Mouse (Mus musculus) right cerebral cortex, postnatal 36 days (tissue): ENCODE measurements around the gene Wfdc18.

Experiments
- DNase-seq, 2 experiments: peaks; one replicate each; pipeline ENCODE4 v3.0.0; 2022; ENCODE audit warnings: low spot score in 2 of 2, mixed read lengths in 1 of 2

Gene Wfdc18

DNA sequence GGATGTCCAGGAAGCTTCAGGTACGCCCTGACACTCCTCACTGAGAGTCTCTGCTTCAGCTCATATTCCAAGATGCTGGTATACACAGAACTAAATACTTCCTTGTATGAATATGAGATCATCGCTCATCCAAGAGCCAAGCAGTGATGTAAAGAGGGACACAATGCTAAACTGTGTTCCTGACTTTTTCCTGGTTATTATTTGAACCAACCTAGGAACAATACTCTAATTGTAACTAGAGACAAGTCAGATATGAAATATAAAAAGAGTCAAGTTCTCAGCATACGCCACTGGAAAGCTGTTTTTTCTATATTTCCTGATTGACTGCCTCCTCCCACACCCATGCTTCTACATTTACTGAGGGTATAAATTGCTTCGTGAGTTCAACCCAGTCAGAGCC is at the start of gene Wfdc18:
Gene Wfdc18 (plus strand): TSS at position 301 of the 400 bp plus-strand sequence.
- no peak for DNase-seq

DNA sequence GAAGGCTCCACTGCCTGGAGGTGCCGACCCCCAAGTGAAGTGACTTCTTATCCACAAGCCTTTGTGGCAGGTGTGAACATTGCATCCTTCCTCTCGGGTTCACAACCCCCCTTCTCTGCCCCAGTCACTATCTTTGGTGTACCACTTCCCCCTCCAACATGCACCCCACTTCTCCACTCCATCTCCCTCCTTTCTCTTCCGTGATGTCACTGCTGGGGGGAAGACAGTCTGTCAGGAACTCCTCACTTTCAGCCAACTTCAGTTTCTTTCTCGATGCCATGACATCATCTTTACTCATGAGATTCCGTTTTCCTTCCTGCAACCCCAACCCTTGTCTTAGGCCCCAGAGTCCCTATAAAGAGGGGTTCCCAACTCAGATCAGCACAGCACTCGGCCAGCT is 46.6 kb upstream of the Wfdc18 start, which contains the start of gene Ccl4:
Gene Ccl4 (plus strand): TSS at position 381 of the 400 bp plus-strand sequence.
- no peak for DNase-seq

DNA sequence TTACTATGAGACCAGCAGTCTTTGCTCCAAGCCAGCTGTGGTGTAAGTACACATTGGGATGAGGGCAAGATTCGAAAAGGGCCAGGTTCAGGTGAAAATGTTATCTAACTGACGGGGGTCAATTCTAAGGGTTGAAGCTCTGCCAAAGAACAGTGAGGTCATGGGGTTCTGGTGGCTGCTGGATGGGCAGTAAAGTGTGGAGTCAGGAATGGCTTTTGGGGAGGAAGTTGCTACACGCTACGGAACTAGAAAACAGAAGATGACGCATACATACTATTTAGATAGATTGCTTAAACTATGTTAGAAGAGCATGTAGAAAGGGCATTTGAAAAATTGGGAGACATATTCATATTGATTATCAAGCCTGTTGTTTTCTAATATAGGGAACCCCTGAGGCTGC is 45.3 kb upstream of the Wfdc18 start:
- no peak for DNase-seq

DNA sequence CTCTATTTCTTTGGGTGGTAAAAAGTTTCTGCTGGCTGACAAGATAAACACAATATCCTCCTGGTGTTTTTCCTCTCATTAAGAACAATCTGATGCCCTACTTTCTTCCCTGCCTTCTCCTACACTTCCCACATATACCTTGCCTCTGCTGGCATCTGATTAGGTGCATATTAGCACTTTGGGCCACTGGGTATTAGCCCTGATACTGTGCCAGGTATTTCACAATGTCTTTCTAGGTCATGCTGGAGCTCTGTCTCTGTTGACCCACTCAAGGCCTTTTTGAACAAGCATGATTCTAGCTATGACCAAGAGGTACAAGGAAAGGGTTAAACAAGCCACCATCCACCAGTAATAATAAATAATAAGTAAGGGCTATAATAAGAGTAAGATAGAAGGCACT is 37.1 kb upstream of the Wfdc18 start:
- DNase-seq = no peak

DNA sequence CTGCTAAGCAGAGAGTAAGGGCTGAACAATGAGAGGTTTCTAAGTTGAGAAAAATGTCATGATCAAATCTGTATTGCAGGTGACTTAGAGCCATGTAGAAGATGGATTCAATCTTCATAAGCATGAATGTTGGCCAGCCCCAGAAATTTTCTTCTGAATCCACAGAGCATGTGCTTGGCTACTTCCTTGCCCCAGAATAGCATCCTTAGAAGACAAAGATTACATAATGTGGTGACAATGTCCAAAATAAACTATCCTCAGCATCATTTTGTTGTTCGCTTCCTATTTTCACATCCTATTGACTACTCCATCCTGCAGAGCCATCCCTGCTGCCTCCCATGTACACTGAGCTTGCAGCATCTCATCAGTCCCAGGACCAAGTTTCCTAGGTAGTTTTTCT is 33.1 kb upstream of the Wfdc18 start:
- DNase-seq = no peak

DNA sequence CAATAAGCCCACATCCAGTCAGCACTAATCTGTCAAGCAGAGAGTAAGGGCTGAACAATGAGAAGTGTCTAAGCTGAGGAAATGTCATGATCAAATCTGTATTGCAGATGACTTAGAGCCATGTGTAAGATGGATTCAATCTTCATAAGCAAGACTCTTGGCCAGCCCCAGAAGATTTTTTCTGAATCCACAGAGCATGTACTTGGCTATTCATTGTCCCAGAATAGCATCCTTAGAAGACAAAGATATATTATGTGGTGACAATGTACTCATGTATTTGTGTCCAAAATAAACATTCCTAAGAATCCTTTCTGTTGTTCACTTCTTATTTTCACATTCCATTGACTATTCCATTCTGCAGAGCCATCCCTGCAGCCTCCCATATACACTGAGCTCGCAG is 18.9 kb upstream of the Wfdc18 start:
- no peak for DNase-seq

DNA sequence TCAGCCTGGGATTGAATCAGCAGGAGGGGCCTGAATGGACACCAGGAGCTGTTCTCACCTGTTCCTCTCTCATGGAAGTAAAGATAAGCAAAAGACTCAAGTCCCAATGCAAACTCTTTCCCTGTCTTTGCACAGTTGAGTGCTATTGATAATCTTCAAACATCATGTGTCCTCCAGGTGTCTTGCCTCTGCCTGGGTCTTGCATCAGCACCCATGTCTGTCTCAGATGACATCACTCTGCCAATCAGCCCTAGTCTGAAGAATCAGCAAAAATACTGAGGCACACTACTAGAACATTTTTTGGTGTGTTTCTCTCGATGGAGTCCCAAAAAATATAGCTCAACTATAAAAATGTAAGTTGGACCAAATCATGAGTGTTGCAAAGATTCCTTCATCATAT is 16.8 kb upstream of the Wfdc18 start:
- DNase-seq = no peak

DNA sequence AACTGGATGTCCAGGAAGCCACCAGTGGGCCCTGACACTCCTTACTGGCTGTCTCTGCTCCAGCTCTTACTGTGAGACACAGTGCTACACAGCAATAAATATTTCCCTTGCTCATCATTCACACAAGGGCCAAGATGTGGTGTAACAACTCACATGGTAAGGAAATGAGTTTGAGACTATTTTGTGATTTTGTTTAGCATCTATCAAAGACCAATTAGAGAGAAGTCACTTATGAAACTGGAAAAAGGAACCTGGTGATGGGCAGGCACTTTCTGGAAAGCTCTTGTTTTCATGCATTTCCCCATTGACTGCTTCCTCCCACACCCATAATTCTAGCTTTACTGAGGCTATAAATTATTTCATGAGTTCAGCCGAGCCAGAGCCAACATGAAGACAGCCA is 5.1 kb upstream of the Wfdc18 start, which contains the start of gene Wfdc17:
Gene Wfdc17 (plus strand): TSS at position 287 of the 400 bp plus-strand sequence.
- DNase-seq = no peak

DNA sequence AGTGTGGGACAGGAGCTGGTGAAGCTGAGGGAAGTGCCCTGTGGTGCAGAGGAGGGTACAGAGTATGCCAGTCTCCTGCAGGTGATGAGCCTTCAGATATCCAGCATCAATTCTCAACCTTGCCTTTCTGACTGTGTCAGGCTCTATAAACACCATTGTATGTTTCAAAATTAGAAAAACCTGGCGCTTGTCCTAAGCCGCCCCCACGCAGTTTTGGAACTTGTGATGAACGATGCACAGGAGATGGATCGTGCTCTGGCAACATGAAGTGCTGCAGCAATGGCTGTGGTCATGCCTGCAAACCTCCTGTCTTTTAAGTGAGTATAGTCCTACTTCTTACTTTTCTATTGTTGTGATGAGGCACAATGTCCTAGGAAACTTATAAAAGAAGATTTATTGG is 868 bp downstream of the Wfdc18 start:
- no peak for DNase-seq

DNA sequence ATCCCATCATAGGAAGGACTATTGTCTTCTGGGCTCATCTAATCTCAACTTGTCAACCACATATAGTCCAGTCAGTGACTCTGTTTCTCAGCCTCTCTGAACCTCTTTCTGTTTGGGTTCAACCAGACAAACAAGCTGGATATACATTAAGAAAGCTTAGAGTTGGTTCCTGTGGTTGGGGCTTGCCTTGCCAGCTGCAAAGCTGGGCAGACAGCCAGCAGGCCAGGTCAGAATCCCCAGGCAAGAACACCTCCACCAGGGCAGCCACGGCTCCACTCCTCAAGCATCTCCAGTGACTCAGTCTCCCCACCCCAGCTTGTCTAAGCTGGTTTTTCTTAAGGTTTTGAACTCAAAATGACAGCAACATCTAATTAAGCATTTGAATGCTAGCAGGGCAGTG is 3.9 kb downstream of the Wfdc18 start:
- DNase-seq = no peak

DNA sequence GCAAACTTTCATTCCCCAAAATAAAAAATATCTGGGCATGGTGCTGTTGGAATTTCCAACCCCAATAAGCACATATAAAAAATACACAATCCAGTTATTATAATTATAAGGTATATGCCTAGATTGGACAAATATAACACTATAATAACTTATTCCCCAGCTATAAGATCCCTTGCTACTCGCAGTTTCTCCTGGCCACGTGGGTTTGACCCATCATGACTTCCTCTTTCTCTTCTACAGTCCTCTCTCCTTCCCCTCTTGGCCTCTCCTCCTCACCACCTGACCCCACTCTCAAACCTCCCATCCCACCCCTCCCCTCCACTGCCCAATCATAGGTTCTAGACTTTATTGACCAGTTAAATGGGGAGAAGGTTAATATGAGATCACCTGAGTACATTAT is 5.1 kb downstream of the Wfdc18 start:
- no peak for DNase-seq

DNA sequence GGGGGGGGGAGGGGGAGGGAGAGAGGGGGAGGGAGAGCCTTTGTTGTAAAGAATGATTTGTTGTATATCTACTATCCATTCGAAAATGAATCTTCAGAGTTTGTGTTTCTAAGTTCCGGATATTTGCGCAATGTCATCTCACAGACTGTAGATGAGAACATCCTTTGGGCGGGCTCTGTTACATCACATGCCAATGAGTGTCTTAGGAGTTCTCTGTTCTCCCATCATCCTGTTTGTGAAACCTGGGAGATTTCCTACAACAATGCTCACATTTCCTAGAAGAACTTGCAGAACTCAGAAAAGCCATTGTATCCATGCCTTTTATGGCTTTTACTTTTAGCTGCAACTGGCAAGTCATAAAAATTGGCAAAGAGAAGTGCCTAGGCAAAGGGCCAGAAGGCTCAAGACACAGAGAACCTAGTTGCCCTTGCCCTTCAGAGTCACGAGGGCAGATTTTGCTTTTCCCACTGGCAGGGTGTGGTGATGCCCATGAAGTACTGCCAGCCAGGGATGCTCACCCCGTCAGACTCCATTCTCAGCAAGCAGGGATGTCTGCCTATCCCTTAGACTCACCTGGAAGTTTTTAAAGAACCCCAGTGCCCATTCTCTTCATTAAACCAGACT is 8.3 kb downstream of the Wfdc18 start:
- no peak for DNase-seq

DNA sequence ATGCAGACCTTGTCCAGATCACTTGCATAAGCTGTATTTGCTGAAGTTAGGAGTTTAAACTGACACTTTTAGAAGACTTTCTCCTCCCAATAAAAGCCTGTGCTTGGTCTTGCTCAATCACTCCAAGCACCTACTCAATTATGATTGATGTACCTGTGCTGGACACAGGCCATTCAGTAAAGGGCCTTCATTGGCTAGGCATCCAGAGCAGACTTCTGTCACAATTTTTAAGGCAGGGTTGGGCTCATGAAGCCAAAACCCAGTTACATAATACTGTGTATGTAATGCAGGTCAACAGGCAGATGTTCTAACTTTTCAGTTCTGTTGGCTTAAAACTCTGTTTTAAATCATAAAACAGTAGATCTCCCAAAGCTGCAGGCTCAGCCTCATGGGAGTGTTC is 12.0 kb downstream of the Wfdc18 start:
- DNase-seq = no peak

DNA sequence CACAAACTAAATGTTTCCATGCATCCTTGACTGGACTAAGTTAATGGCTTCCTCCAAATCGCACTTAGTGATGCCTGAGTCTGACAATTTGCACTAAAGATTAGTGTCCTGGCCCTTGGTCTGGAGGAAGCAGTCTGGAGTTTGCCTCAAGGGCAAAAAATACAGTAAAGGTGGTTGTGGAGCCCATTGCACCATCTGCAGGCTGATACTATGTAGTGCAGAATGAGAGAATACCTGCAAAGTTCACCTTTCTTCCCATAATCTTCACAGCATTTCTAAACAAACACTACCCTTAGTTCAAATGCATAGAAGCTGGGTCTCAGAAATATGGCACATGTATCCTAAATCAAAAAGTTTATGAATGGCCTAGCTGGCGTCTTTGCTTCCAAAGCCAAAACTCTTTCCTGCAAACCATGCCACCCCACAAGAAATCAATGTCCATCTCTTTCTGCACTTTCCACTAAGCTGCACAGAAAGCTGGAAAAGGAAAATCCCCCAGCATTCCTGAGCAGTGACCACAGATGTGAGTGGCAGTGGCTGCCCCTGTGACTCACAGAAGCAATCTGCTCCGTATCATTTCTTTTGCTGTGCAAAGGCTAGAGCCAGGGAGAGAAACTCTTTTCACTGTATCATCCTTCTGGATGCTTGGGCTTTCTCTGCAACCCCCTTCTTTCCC is 20.1 kb downstream of the Wfdc18 start:
- no peak for DNase-seq

DNA sequence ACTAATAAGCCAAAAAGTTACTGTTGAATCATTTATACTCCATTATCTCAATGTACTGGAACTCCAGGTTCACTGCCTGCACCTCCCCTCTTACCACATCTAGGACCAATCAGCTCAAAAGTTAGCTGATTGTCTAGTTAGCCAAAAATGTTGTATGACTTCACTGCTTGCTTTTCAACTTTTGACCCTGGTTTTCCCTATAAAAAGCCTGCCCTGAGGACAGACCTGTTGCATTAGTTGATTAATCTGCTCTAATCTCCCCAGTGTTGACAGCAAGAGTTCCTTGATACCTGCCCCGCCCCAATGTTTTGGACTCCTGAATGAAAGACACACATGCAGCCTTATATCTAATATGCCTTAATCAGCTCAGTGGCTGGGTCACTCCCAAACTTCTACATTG is 22.3 kb downstream of the Wfdc18 start:
- DNase-seq = no peak

DNA sequence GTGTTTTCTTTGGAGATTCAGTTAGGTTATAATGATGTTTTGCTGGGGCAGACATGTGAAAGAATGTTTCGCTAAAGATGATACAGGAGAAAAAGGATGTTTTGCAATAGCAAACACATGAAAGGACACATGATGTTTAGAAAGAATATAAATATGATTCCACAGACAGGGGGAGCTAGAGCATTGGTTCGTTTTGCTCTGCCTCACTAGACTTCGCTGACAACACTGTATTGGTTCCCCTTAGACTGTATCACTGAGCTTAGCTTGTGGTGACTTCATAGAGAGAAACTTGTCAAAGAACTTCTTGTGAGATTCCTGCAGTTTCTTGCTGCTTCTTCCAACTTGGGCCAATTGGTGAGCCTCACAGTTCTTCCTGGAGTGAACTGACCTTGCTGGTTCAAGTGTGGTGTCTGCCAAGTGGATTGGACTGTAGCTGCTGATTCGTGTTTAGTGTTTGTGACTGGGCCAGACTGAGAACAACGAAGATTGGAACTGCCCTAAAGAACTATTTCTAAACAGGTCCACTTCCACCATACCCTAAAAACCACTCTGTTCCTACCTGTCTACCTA is 24.3 kb downstream of the Wfdc18 start:
- no peak for DNase-seq

DNA sequence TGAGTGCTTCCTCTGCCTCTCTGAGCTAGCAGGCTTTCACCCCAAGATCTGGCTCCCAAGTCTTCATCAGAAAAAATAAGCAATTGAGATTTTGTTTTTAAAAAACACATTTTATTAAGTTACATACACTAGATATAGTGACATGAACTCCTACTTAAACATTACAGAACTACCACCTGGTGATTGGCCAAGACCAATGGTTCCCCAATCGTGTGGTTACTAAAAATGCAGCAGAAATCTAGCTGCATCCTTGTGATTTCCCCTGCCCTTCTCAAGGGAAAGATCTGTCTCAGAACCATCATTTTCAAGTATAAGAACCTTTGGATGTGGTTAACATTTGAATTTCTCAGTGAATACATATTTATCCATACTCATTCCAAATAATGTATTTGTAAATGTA is 25.4 kb downstream of the Wfdc18 start:
- DNase-seq = no peak

DNA sequence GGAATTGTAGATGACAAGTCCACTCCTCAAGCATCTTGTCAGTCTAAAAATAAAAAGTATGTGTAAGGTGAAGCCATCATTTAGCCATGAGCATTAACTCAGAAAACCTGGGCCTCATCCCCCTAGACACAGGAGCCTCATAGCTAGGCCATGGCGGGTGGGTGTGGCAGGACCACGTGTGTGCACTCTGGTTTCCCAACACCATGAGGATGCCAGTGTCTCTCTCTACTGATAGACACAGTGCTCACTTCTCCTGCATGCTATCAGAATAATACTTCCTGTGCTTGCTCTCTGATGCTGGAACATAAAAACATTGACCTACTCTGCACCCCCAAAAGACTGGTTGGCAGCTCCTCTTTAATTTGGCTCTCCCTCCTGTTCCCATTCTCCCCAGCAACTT is 27.1 kb downstream of the Wfdc18 start:
- no peak for DNase-seq

DNA sequence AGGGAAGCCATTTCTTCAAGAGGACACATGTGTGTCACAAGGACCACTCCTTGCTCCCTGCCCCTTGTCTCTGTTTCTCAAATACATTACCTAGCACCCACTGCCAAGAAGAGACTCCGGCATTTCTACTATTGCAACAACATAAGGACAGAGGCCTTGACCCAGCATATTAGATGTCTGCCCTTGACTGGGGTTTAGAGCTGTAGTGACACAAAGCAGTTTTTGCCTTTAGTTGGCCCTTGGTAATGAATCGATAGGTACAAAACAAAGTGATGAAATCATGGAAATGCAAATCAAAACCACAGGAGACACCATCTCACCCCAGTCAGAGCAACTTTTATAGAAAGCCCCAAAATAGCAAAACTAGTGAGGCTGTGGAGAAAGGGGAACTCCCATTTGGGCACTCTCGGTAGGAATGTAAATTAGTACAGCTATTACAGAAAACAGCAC is 28.3 kb downstream of the Wfdc18 start:
- DNase-seq = no peak

DNA sequence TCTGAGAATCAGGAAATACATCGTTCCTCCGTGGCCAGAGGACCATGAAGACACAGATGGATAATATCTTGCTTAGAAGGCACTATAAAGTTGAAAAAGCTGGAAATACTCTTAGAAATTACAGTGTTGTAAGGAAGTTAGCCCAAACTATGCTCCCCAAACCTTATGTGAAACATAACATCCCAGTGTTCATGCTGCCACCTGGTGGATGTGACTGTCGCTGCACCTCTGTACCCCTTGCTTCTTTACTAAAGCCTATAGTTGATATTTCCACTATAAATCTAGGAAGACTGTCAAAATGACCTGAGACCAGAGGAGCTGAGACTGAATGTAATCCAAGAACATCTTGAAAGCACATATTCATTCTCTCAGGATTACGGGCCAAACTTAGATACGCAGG is 30.4 kb downstream of the Wfdc18 start:
- peak; percentile 44 to 59 for DNase-seq

DNA sequence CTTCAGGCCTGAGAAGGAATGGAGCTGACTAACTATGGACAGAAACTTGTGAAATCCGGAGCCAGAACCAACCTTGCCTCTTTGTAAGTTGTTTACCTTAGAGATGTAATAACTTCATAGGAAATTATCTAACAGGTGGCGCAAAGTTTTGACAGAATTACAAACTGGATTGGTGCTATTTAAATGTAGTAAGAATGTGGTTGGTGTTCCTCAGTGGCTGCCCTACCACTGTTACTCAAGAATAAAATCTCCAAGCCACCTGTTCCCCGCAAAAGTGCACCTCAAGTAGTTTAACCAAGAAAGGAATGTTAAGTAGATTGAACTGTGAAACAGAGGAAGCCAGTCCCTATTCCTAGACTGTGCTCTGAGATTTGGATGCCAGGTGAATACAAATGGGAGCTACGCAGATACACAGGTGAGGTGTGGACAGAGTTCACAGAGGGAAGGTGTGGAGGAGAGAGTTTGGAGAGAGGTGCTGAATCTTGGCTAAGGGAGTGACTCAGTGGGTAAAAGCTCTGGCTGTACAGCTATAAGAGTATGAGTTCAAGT is 31.7 kb downstream of the Wfdc18 start:
- DNase-seq = no peak

DNA sequence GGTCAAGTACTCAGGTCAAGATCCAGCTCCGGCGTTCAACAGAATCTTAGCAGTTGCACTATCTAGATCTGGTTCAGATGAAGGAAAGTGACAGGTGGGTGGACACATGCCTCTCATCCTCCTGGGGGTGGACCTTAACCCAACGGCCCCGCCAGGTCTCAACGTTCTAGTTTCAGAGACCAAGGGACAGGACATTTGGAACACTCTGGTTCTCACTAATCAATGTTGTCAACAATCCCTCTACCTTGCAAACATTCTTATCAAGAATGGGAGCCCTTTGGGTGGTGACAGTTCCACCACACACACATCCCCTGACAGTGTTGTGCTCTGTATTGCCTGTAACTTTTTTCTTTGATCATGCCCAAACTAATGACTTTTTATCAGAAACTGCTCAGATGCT is 33.0 kb downstream of the Wfdc18 start:
- DNase-seq = no peak
